Mouse (Mus musculus): ENCODE results near the gene Tspan4.

The Tspan4 gene

DNA sequence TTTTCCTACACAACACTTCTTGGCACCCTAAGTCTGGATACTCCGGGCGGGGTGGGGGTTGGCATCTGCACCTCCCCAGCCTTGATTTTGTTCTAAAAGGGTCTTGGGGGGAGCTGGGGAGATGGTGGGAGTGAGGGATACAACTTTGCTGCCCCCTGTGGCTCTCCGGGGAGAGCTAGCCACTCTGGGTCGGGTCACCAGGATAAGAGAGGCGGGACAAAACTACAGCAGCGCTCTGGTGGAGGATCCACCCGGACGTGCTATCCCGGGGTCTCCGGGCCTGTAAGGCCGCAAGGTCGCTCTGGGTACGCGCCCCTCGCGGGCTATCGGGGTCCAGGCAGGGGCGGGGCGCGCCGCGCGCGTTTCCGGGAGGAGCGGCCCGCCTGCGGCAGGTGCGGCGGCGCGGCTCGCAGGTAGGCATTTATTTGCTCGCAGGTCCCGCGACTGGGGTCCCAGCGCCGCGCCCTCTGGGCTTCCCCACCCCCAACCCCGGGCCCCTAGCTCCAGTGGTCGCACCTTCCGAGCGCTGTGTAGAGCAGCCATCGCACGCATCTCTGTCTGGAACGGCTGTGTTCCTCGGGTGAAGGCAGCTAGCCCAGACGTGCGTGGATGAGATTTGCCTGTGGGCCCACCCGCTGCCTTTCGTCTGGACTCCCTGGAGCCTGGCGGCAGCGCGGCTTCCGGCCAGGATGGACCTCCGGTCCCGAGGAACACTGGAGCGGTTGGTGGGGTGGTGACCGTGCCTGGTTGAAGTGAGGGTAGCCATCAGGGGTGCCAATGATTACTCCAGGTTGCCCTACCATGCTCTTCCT lies 13.3 kb upstream of the Tspan4 start:
- no peak for DNase-seq (ENCODE audit: low spot score)

GRCm38 (mm10) chr7:141462333-141462821 lies 12.7 kb upstream of the Tspan4 start:
- no peak for DNase-seq (ENCODE audit: low spot score)

GRCm38 (mm10) chr7:141463824-141464602 lies 11.0 kb upstream of the Tspan4 start:
- DNase-seq (ENCODE audit: low spot score), result no peak

DNA sequence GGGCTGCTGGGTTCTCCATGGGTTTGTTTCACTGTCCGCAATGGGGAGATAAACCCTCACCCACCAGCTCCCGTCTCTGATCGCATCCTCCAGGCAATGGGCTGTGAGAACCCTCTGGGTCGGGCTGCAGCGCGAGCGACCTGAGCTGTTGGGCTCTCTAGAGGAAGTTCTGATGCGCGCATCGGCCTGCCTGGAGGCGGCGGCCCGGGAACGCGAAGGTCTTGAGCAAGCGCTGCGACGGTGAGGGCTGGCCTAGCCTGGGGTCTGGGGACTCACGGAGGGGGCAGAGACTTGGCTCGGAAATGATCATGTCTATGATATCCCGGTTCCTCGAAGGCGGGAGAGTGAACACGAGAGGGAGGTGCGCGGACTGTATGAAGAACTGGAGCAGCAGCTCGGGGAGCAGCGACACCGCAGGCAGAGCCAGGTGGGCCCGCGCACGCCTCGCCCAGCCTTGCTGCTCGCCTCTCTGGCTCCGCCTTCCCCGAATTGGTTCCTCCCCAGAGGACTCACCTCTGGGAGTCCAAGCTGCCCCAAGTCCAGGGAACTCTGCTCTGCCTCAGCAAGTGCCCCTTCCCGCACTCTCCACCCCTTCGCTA lies 10.3 kb upstream of the Tspan4 start:
- DNase-seq (ENCODE audit: low spot score), result no peak

DNA sequence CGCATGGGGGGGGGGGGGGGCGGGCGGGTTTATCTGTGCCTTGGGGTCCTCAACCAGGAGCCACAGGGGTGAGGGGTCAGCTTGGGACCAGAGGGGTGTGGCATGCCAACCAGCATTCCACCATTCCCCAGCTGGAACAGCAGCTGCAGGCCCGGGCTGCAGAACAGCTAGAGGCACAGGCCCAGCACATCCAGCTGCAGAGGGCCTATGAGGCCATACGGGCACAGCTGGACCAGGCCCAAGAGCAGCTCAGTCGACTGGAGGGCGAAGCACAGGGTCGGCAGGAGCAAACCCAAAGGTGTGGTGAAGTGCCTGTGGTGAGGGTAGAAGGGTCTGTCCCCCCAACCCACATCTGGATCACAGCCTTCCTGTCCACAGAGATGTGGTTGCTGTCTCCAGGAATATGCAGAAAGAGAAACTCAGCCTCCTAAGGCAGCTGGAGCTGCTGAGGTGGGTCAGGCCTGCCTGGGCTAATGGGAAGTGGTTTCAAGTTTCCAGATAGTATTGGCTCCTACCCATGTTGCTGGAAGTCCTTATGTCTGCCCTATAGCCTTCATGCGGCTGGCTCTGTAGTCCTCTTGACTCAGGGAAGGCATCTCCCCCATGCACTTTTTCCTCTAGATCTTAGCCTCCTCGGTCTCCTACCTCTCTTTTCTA lies 9.5 kb upstream of the Tspan4 start:
- no peak for DNase-seq (ENCODE audit: low spot score)

DNA sequence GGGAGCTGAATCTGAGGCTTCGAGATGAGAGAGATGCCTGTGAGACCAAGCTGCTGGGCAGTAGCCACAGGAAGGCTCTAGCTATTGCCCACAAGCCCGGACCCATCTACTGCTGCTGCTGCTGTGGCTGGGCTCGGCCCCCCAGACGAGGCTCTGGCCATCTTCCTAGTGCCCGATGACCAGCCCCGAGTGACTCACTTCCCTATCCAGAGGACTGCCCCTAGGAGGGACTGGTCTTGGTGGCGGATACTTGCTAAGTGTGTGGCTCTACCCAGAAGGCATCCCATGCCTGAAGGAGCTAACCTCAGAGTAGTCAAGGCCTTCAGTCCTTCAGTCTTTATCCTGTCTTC lies 9.0 kb upstream of the Tspan4 start:
- no peak for DNase-seq (ENCODE audit: low spot score)

GRCm38 (mm10) chr7:141466607-141467148 lies 8.4 kb upstream of the Tspan4 start:
- no peak for DNase-seq (ENCODE audit: low spot score)

DNA sequence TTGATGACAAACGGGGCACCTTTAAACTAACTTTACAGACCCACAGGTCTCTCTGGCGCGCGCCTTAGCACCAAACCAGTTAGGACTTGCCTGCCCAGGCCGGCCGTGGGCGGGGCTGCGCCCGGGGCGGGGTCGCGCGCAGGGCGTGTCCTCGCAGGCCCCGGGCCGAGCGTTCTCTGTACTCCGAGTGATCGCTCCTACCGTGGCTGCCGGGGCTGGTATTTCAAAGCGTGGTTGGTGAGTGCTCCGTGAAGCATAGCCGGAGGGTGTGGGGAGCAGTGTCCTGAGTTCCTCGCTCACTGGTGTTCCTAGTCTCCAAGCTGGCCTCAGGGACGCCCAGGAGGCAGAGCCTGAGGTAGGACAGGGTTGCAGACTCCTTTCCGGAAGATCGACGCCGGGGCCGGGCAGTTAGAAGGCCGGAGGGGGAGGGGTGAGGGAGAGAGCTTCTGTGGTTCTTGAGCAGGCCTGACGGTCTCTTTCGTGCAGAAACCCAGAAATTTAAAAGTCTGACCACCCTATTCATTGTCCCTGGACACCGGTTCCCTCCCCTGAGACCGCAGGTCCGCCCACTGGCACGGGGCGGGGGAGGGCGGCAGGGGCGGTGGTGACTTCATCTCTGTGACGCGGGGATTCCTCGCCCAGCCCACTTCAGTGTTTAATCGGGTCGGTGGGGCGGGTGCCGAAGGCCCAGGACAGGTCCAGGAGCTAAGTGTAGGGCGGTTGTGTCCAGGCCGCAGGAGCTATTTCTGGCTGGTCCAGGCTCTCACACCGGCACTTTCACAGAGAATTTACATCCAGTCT lies 7.6 kb upstream of the Tspan4 start, which contains the start of gene Cd151:
Gene Cd151 (plus strand): TSS at position 163 of the 801 bp plus-strand sequence.
- peak; percentile 92 for DNase-seq (ENCODE audit: low spot score)

DNA sequence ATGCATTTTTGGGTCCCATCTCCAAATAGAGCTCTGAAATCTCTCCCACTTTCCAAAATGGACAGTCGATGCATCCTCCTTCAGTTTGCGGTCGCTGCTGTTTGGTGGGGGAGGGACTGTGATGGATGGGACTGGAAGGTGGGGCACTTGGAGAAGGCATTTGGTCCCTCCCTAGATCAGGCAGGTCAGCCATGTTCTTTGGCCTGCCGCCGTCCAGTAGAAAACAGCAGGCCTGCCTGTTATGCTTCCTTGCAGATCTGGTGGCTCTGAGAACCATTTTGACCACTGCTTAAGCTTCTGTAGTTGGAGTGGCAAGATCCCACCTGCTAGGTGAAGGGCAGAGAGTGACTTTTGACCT lies 6.9 kb upstream of the Tspan4 start:
- peak; percentile 41 for DNase-seq (ENCODE audit: low spot score)

DNA sequence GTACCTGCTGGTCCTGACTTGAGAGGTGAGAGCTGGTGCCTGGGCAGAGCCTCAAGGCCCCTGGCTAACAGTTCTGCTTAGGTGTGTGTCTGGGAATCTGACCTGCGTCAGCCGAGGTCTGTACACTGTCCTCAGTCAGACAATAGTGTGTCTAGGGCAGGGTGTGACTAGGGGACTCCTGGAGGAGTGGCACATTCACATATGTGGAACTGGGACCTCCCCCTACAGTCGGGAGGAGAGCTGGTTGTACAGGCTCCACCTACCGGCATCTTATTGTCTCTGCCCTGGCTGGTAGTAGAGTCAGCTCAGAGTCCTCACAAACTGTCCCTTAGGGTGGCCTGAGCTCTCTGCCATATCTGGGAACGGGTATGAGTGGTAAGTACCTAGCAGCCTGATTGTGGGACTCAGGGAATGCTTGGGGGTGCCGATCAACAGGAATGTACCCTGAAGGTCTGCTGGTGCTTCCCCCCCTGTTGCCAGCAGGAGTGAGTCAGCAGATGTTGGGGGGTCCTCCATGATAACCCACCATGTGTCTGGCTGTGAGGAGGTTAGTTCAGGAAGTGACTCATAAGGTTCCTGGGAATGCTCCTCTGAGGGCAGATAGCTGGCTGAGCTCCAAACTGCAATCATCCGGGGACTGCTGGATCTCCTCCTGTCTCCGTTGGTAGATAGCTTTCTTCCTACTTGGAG lies 6.4 kb upstream of the Tspan4 start:
- DNase-seq (ENCODE audit: low spot score), result peak; percentile 65

DNA sequence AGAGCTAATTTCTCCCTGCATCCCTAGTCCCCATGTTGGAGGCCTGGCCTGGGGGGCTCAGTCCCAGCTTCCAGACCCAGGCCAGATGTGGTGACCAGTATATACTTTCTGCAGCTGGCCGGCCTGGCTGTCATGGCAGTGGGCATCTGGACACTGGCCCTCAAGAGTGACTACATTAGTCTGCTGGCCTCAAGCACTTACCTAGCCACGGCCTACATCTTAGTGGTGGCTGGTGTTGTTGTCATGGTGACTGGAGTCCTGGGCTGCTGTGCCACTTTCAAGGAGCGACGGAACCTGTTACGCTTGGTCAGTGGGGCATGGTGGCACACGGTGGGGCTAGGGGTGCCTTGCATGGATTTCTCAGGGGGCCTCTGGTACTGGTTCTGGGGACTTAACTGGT lies 5.7 kb upstream of the Tspan4 start:
- DNase-seq (ENCODE audit: low spot score), result no peak

DNA sequence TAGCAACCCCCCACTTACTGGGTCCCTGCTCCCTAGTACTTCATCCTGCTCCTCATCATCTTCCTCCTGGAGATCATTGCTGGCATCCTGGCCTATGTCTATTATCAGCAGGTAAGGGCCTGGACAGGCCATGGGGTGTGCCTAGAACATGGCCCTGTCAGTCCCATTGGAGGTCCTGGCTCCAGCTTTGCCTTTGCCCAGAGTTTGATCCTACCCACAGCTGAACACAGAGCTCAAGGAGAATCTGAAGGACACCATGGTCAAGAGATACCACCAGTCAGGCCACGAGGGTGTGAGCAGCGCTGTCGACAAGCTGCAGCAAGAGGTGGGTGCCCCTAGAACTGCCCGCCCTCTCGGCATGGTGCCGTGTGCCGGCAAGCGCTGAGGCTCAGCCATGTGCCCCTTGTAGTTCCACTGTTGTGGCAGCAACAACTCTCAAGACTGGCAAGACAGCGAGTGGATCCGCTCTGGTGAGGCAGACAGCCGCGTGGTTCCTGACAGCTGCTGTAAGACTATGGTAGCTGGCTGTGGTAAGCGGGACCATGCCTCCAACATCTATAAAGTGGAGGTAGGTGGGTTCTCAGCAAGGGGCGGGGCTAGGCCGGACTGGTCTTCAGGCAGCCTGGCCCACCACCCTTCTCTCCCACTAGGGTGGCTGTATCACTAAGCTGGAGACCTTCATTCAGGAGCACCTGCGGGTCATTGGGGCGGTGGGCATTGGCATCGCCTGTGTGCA lies 5.0 kb upstream of the Tspan4 start:
- DNase-seq (ENCODE audit: low spot score), result peak; percentile 28

- DNase-seq (ENCODE audit: low spot score), result no peak
These were observed 4.4 kb upstream of the Tspan4 start for GRCm38 (mm10) chr7:141470637-141470944.

DNA sequence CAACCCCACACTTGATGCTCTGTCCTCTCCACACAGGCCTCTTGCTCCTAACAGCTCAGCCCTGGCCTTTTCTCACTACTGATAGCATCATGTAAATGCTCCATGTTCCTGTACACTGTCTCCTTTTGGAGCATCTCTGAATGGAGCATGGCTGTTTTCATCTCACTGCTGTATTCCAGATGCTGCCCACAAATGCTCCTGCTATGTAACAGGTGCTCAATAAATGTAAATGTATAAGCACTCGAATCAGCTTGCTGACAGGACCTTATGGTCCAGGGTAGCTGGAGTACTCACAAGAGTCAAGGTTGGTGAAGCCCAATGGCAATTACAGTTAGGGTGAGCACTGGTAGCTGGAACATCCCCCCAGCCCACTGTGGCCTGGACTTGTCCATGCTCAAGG lies 3.8 kb upstream of the Tspan4 start:
- no peak for DNase-seq (ENCODE audit: low spot score)

DNA sequence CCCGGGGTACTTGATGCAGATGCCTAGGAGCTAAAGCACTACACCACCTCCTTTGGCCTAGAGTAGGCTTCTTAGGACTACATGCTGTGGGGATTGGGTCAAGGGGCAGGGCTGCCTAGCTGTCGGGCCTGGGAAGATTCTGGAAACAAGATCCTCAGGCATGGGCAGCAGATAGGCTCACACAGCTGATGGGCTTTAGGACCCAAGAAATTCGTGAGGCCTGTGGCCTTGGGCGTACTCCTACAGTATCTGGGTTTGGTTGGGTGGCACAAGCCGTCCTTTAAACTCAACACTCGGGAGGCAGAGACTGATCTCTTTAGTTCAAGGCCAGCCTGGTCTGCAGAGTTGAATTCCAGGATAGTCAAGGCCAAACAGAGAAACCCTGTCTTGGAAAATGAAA lies 2.8 kb upstream of the Tspan4 start:
- DNase-seq (ENCODE audit: low spot score), result peak; percentile 44

DNA sequence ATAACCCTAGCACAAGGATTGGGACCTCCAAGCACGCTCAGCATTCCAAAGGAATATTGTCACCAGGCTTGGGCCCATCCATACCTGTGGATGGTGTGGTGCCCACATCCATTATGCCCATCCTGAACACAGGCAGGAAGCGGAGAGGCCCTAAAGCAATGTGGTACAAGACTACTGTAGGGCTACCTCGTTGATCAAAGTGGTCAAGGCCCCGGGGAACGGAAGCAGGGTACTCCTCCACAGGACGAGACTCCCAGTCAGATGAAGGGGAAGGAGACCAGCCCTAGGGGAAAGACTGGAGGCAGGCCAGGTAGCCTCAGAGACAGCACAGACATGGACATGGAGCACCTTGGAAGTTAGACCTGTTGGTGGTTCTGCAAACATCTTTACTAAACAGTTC lies 2.3 kb upstream of the Tspan4 start:
- DNase-seq (ENCODE audit: low spot score), result no peak

DNA sequence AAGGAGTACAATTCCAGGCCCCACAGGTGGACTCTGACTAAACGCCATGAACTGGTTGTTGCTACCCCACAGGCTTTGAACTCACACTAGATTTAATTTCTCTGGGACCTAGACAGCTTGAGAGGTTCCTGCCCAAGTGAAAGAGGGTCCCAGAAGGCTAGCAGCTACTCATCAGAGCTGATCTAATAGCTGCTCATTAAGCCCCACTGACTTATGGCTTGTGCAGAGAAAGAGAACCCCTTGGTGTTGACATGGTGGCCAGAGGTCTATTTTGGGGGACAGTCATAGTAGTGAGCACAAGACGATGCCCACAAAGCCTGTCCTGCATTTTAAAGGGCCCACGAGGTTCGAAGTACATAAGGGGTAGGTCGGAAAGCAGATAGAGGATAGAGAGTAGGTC lies 880 bp upstream of the Tspan4 start:
- no peak for DNase-seq (ENCODE audit: low spot score)

DNA sequence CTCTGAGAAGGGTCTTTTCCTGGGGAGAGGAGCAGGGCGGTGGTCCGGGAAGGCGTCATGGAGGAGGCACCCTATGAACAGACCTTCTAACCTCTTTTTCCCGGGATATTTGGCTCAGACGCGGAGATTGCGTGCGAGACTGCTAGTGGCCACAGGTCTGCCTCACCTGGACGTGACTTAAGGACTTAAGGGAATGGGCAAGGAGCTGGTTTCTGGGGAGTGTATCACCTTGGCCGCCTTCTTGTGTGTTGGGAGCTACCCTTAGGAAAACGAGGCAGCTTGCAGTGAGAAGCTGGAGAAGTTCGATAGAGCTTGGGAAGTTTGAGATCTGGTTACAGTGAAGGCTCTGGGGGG lies 742 bp downstream of the Tspan4 start:
- DNase-seq (ENCODE audit: low spot score), result peak; percentile 21

DNA sequence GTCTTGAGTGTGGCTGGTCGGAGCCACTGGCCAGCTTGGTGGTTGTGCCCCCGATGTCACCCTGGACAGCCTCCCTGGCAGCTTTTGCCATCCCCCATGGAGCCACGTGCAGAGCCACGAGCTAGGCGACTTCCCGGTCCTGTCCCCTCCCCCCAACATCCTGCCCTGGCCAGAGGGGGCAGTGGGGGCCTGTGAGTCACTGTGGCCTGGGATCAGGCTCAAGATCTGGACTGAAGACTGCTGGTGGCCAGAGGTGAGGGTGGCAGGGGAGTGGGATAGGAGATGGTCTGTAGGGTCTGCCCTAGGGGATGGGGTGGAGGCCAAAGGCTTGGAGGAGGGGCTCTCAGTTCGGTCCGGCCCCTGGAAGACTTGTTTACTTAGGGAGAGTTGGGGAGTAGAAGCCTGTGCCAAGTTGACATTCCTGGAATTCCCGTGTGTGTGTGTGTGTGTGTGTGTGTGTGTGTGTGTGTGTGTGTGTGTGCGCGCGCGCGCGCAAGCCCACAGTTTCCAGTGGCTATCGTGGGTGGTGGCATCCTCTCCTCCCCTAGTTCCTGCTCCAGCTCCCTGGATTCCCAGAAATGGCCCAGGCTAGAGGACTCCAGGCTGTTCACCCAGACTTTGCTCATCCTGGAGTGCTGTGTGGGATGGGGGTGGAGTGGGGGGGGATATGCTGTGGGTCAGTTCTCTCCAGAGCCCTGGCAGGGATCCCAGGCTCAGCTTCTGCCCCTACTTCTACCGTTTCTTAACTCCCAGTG lies 1.4 kb downstream of the Tspan4 start:
- peak; percentile 82 for DNase-seq (ENCODE audit: low spot score)

DNA sequence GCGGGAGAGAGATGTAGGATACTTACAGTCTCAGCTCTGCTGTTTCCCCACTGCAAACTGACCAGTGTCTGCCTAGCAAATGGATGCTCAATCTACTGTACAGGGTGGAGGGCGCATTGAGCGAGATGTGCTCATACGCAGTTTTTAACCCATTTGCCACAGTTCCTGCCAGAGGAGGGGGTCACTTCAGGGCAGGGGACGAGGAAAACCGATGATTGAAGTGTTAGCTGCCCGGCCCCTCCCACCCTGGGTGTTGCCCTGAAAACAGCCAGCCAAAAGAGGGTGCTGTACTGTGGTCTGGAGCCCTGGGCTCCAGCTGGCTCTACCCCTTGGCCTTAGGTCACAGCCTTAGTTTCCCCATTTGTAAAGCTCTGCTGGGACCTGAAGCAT lies 1.9 kb downstream of the Tspan4 start:
- DNase-seq (ENCODE audit: low spot score), result no peak
